Mouse (Mus musculus): ENCODE measurements around the gene Mmp15. TPM values are rescaled to one million over a fixed set of nuclear protein-coding genes. Genes with fewer than 3 reads are reported as not detected.

Gene Mmp15
- polyA plus RNA-seq, 1 experiment from 2014 or later = 11.9 TPM

DNA sequence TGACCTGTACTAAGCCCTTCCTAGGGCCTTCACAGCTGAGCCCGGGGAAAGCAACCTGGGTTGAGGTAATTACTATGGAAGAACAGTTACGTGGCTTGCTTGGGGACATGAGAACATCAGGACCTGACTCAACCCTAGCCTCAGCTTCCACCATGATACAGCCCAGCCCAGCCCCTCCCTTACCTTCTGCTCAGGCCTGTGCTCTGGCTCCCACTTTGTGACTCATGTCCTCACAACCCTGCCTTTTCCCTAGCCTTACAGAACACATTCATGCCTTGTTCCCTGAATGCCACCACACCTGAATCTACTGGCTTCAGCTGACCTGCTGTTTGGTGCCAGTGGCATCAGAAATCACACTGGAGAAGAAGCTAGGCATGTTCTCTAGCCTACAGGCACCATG is 3.7 kb upstream of the Mmp15 start:
- H3K4me2 ChIP-seq (replicated peaks; ENCODE audit: low read depth) = no peak overlapping the region
- H3K9ac ChIP-seq (ENCODE audit: low read depth, low read length) = no peak overlapping the region
- H3K4me3 ChIP-seq (ENCODE audit: low read depth, low read length) = no peak overlapping the region
- TF ChIP-seq CTCF (IDR thresholded peaks at IDR 0.05; ENCODE audit: low read depth) = no peak
- no peak for ATAC-seq
- 85% methylated on average over 2 of the region's 2 CpGs for WGBS
- H3K27me3 ChIP-seq (replicated peaks; ENCODE audit: control insufficient read depth, insufficient read depth, low read length) = no peaks in the 10 kb centered on the region
- H3K9me3 ChIP-seq (ENCODE audit: control insufficient read depth) = no peaks in the 10 kb centered on the region
- no peaks in the 10 kb centered on the region; the same call in 1 of the 2 replicates for H3K4me1 ChIP-seq (replicated peaks; ENCODE audit: control insufficient read depth, insufficient read depth, low read length)
- no peak overlapping the region for H3K27ac ChIP-seq (ENCODE audit: low read depth, low read length)
- H3K36me3 ChIP-seq (ENCODE audit: control insufficient read depth, insufficient read depth) = peaks cover 23% of the 10 kb centered on the region

DNA sequence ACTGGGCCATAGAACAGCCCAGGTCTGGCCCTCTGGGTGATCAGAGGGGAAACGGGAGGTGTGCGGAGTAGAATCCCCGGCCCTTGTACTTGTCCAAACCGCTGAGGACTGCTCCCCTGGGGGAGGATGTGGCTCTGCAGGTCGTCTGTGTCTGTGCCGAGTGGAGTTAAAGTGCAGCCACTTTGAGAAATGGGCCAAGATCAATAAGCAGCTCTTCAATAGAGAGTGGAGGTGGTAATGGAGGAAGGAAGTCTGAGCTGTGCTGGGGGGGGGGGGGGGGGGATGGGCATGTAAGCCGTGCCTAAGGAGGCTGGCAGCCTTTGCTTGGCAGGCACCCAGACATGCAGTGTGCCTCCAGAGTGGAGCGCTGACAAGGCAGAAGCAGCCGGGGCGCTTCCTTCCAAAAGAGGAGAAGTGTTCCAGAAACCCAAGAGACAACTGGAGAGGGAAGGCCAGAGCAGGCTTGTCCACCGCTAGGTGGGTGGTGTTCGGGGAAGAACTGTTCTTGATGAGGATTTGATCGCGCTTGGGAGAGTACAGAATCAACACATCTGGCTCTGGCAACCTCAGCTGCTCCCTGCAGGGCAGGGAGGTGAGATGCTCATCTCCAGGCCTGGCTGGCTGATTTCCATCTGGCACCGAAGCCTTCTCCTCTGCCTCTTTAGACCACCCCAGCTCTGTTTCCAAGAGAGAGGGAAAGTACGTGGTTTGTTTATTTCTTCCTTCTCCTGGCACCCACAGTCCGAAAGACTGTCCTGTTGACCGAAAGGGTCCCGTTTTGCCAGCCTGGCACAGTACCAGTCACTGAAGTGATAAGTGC is 3.0 kb upstream of the Mmp15 start:
- WGBS = 58% methylated on average over 18 of the region's 19 CpGs
- H3K4me2 ChIP-seq (replicated peaks; ENCODE audit: low read depth) = no peak overlapping the region
- TF ChIP-seq CTCF (IDR thresholded peaks at IDR 0.05; ENCODE audit: low read depth) = peak; percentile 33
- H3K27me3 ChIP-seq (replicated peaks; ENCODE audit: control insufficient read depth, insufficient read depth, low read length) = no peaks in the 10 kb centered on the region
- H3K27ac ChIP-seq (ENCODE audit: low read depth, low read length) = no peak overlapping the region
- no peaks in the 10 kb centered on the region for H3K9me3 ChIP-seq (ENCODE audit: control insufficient read depth)
- no peaks in the 10 kb centered on the region; the same call in 1 of the 2 replicates for H3K4me1 ChIP-seq (replicated peaks; ENCODE audit: control insufficient read depth, insufficient read depth, low read length)
- H3K36me3 ChIP-seq (ENCODE audit: control insufficient read depth, insufficient read depth) = peaks cover 16% of the 10 kb centered on the region
- no peak overlapping the region for H3K4me3 ChIP-seq (ENCODE audit: low read depth, low read length)
- no peak overlapping the region for H3K9ac ChIP-seq (ENCODE audit: low read depth, low read length)
- ATAC-seq = no peak

DNA sequence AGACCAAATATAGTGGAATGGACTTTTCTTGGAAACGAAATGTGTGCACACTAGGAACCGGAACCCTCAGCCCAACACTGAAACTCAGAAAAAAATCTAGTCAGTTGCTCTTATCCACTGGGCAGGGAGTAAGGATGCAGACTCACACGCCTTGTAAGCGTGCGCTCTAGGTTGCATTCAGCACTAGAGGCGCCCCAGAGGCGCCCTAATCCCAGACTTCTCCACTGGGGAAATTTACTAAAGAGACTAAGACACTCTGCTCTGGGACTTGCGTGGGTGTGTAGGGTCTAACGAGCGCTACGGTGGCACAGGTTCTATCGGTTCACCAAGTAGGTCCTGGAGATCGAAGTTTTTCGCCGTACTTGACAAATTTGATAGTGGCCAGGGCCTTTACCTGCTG is 607 bp upstream of the Mmp15 start:
- Histone ChIP-seq H3K4me2 (replicated peaks; ENCODE audit: low read depth) (peak overlapping the region; percentile 94), H3K27me3 (replicated peaks; ENCODE audit: control insufficient read depth, insufficient read depth, low read length) (no peaks in the 10 kb centered on the region), H3K4me3 (ENCODE audit: low read depth, low read length) (peak overlapping the region; percentile 68), H3K4me1 (replicated peaks; ENCODE audit: control insufficient read depth, insufficient read depth, low read length) (no peaks in the 10 kb centered on the region; the same call in 1 of the 2 replicates), H3K9ac (ENCODE audit: low read depth, low read length) (peak overlapping the region; percentile 65; the same call in 1 of the 2 replicates), H3K27ac (ENCODE audit: low read depth, low read length) (no peak overlapping the region), H3K36me3 (ENCODE audit: control insufficient read depth, insufficient read depth) (no peaks in the 10 kb centered on the region; the same call in 1 of the 2 replicates), H3K9me3 (ENCODE audit: control insufficient read depth) (no peaks in the 10 kb centered on the region)
- peak; percentile 45 for ATAC-seq
- whole genome bisulfite sequencing = 3% methylated on average over 15 of the region's 15 CpGs
- TF ChIP-seq CTCF (IDR thresholded peaks at IDR 0.05; ENCODE audit: low read depth) = peak; percentile 67

DNA sequence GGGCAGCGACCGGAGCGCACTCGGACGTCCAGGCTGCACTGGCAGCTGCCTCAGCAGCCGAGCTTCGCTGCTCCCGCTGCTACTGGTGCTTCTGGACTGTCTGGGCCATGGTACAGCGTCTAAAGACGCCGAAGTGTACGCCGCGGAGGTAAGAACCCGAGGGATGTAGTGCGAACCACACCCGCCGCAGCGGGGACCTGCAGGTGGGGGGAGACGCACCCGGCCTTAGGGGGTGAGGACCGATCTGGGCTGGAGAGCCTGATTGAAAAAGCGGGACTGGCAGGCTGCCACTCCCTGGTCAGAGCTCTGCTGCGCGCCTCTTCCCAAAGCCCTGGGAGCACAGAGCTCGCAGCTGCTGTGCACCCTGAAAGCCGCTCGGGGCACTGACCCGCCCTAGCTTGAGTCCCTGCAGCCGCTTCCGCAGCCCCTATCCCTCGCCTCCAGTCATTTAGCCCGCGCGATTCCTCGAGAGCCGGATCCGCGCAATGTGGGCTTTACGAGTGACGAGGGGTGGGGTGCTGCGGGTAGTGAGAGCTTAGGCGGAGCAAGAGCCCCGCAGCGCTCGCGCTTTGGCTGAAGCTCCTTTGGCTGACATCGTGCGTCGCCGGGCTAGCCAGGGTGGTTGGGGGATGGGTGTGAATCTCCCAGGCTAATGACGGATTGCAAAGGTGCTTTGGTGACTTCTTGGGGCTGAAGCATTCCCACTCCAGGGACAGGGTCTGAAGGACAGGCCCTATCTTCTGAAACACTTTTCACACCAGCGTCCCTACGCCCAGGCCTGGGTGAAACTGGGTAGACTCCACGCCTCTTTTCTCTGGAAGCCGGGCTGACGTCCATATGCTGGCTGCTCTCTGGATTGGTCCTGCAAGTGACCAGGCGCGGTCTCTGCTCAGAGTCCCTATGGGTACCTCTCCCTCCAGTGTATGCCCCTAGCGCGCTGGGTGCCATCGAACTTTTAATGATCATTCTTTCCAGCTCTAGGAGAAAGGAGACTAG is 1.1 kb downstream of the Mmp15 start:
- peak; percentile 25; the same call in 1 of the 2 replicates for TF ChIP-seq CTCF (IDR thresholded peaks at IDR 0.05; ENCODE audit: low read depth)
- Histone ChIP-seq H3K4me3 (ENCODE audit: low read depth, low read length) (peak overlapping the region; percentile 68), H3K9ac (ENCODE audit: low read depth, low read length) (peak overlapping the region; percentile 65), H3K4me2 (replicated peaks; ENCODE audit: low read depth) (peak overlapping the region; percentile 94), H3K36me3 (ENCODE audit: control insufficient read depth, insufficient read depth) (no peaks in the 10 kb centered on the region; the same call in 1 of the 2 replicates), H3K27me3 (replicated peaks; ENCODE audit: control insufficient read depth, insufficient read depth, low read length) (no peaks in the 10 kb centered on the region), H3K4me1 (replicated peaks; ENCODE audit: control insufficient read depth, insufficient read depth, low read length) (no peaks in the 10 kb centered on the region; the same call in 1 of the 2 replicates), H3K27ac (ENCODE audit: low read depth, low read length) (peak overlapping the region; percentile 66), H3K9me3 (ENCODE audit: control insufficient read depth) (no peaks in the 10 kb centered on the region)
- peak; percentile 44 for ATAC-seq
- 4% methylated on average over 62 of the region's 62 CpGs for WGBS

DNA sequence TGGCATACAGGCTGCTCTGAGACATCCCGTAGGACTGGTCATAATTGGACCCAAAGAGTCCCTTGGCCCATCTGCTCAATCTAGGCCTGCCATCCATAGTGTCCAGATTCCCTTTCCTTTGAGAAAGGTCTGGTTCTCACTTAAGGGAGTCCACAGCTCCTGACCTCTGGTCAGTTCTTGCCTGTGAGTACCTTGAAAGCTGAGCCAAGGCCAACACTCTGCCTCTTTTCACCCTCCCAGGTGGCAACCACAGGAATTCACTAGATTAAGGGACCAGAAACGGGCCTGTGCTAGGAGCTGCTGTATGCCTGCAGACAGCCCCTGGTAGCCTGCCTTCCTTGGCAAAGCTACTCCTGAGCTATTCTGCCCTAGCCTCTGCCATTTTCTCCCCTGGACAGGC is 2.5 kb downstream of the Mmp15 start:
- no peak for TF ChIP-seq CTCF (IDR thresholded peaks at IDR 0.05; ENCODE audit: low read depth)
- no peak overlapping the region for H3K4me2 ChIP-seq (replicated peaks; ENCODE audit: low read depth)

More for the DNA sequence above, 2.5 kb downstream of the Mmp15 start:
- 96% methylated on average over 2 of the region's 2 CpGs for WGBS
- Histone ChIP-seq H3K27me3 (replicated peaks; ENCODE audit: control insufficient read depth, insufficient read depth, low read length) (no peaks in the 10 kb centered on the region), H3K27ac (ENCODE audit: low read depth, low read length) (no peak overlapping the region), H3K4me3 (ENCODE audit: low read depth, low read length) (no peak overlapping the region), H3K36me3 (ENCODE audit: control insufficient read depth, insufficient read depth) (no peaks in the 10 kb centered on the region; the same call in 1 of the 2 replicates), H3K9me3 (ENCODE audit: control insufficient read depth) (no peaks in the 10 kb centered on the region), H3K9ac (ENCODE audit: low read depth, low read length) (no peak overlapping the region), H3K4me1 (replicated peaks; ENCODE audit: control insufficient read depth, insufficient read depth, low read length) (peaks cover 6% of the 10 kb centered on the region)
- no peak for ATAC-seq

Measured in intestine, postnatal 0 days (tissue).